Mouse (Mus musculus): Measurements from ENCODE around the gene Kcne4. TPM values are rescaled to one million over a fixed set of nuclear protein-coding genes. Genes with fewer than 3 reads are reported as not detected.
A peak's percentile ranks its signal among the peaks of the same experiment; 100 is the strongest.
"Not testable (repeated sequence)": the region's sequence is repeated elsewhere in the genome, so short reads cannot be mapped to it uniquely, and the experiment has no call there.

The Kcne4 gene
- total RNA-seq (2015): not detected in 2 replicates
- total RNA-seq (2017): not detected in 2 replicates

- no peak for ATAC-seq (replicated peaks; ENCODE audit: poor library complexity)
Observed at GRCm38 (mm10) chr1:78816639-78817038, at the start of gene Kcne4. Gene Kcne4 (plus strand): TSS chr1:78816758.

- no peak for ATAC-seq (replicated peaks; ENCODE audit: poor library complexity)
Observed at GRCm38 (mm10) chr1:78781899-78782298, 34.7 kb upstream of the Kcne4 start.

DNA sequence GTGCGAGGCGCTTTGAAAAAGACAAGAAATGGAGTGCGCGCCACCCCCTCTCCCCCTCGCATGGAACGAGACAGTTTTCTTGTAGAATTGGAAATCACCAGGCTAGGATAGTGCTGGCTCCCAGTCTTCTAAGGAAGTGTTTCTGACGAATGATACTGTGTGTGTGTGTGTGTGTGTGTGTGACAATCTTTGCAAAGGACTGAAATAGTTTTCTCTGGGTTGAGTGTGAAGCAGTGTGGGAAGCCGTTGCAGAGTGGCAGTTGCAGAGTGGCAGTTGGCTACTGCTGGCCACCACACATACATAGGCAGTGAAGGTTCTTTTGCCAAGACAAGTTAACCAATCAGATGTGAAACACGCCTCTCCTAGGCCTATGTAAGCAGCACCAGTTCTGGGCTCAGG, 31.6 kb upstream of the Kcne4 start:
- not testable (repeated sequence) for ATAC-seq (replicated peaks; ENCODE audit: poor library complexity)

DNA sequence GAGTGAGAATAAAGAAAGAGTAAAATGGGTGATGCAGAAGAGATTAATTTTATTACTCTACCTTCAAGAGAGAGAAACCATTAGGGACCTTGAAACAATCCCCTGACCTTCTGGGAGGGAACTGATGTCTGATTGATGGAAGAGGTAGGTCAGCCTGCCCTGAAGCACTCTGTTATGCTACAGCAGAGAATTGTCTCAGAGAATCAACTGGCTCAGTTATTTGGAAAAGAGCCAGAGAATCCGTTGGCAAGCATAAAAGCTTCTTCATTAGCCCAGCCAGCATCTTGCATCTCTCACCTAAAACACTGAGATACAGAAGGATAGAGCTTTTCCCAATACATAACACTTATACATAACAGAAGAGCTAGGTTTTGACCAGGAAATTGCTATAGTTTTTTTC, 26.8 kb upstream of the Kcne4 start:
- ATAC-seq (replicated peaks; ENCODE audit: poor library complexity): no peak

DNA sequence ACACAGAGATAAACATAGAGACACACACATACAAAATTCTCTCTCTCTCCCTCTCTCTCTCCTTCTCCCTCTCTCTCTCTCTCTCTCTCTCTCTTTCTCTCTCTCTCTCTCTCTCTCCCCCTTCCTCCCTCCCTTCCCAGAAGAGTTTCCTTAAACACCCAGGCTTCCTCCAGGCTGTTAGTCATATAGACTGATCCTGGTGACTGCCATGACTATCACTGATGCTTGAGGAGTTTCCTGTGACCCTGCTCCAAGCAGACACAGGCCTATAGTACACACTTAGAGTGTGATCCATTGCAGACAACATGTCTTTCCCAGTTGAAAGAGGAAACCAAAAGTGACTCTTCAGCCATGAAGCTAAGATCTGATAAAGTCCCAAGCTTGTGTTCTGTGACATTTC, 9.1 kb upstream of the Kcne4 start:
- ATAC-seq (replicated peaks; ENCODE audit: poor library complexity): no peak

DNA sequence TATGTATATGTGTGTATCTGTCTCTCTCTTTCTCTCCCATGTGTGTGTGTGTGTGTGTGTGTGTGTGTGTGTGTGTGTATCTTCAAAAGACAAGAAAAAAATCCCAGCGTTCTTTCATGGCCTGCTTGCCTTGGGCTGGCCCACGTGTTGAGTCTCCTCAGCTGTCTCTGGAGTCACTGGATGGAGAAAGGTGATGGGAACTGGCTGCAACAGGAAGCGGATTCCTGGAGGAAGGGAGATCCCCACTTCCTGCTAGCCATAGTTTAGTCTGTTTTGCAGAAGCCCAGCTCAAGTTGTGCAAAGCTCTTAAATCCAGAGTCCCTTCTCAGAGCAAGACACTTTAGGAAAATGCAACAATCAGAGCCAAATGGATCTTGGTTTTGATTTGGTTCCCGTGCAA, 6.7 kb upstream of the Kcne4 start:
- no peak for ATAC-seq (replicated peaks; ENCODE audit: poor library complexity)

GRCm38 (mm10) chr1:78810904-78811303, 5.7 kb upstream of the Kcne4 start:
- no peak for ATAC-seq (replicated peaks; ENCODE audit: poor library complexity)

GRCm38 (mm10) chr1:78811975-78812490, 4.5 kb upstream of the Kcne4 start:
- no peak for ATAC-seq (replicated peaks; ENCODE audit: poor library complexity)

DNA sequence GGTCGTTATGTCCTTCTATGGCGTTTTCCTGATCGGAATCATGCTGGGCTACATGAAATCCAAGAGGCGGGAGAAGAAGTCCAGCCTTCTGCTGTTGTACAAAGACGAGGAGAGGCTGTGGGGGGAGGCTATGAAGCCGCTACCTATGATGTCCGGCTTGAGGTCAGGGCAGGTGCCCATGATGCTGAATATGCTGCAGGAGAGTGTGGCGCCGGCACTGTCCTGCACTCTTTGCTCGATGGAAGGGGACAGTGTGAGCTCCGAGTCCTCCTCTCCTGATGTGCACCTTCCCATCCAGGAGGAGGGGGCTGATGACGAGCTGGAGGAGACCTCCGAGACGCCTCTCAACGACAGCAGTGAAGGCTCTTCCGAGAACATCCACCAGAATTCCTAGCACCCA, 1.2 kb downstream of the Kcne4 start:
- ATAC-seq (replicated peaks; ENCODE audit: poor library complexity): no peak

GRCm38 (mm10) chr1:78818630-78819526, 2.3 kb downstream of the Kcne4 start:
- ATAC-seq (replicated peaks; ENCODE audit: poor library complexity): no peak

DNA sequence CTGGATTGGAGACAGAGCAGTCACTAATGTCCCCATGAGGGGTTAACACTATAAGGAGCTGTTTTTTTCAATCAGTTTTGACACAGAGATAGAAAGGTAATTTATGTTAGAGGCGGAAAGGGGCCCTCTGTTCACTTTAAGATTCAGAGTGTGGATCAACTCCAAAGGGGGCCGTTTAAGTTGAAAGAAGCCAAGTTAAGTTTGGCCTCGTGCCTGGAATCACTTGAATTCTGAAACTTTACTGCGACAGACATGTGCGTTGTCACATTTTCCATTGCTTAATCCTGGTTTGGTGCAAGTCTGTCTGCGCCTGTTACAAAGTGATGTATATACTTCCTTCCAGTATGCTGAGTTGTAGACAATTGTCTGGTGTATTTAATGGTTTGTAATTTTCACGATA, 3.0 kb downstream of the Kcne4 start:
- ATAC-seq (replicated peaks; ENCODE audit: poor library complexity): no peak

- ATAC-seq (replicated peaks; ENCODE audit: poor library complexity): no peak
Observed at GRCm38 (mm10) chr1:78820176-78820575, 3.6 kb downstream of the Kcne4 start.

DNA sequence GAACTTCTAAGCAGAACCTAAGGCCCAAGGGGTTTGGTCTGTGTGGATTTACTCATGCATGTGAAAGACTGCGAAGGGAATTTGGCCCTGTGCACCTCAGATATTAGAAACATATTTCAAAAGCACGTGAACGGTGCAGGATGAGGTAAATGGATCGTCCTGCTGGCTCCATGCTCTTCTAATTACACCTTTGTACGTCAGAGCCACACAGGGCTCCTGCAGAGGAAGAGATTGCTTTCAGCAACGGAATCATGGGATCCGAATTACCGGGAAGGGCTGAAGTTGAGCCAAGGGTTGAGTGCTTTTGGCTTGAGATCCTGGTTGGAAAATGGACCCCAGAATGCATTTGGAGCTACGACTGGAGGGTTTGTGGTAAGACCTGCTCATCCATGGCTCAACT, 4.6 kb downstream of the Kcne4 start:
- no peak for ATAC-seq (replicated peaks; ENCODE audit: poor library complexity)

DNA sequence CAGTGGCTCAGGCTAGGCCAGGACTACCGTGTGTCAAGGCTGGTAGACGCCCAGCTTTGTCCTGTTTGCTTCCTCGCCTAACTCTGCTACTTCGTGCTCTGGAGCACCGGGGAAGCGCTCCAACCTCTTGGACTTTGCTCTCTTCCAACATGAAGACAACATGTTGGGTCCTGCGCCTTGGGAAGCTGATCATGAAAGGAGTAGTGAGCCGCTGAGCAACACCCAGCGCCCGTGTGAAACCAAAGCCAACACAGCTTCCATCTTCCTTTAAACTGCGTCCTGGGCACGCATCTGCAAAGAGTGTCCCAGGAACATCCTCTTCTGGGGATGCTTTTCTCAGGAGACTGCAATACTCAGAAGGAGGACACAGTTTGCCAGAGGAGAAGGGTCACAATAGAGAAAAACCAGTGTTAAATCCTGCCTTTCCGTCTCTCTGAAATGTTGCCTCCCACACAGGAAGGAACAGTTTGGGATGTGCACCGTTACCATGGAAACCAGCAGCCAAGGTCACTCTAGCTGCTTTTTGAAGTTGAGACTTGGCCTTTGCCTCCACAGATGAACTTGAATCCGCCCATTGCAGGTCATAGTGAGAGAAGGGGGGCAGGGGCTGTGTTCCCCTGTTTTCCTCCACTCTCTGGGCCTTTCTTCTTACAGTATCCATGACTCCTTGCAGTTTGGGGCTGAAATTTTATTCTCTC, 5.3 kb downstream of the Kcne4 start:
- no peak for ATAC-seq (replicated peaks; ENCODE audit: poor library complexity)

GRCm38 (mm10) chr1:78825246-78825645, 8.7 kb downstream of the Kcne4 start:
- ATAC-seq (replicated peaks; ENCODE audit: poor library complexity): no peak

DNA sequence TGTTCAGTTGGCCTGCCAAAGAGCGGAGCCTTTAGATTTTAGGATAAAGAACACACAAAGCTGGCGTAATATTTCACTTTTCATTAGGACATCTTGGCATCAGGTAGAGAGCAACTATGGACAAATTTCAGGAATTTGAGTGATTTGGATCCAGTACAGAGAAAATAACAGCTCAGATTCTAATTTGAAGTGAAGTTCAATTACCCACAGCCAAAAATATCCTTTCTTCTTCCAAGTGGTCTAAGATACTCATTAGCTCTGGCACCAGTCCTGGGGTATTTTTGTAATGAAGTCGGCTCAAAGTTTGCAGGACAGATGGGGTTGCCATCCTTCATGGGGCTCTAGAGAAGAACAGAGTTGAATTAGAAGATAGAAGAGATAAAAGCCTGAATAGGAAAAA, 21.9 kb downstream of the Kcne4 start:
- ATAC-seq (replicated peaks; ENCODE audit: poor library complexity): no peak

DNA sequence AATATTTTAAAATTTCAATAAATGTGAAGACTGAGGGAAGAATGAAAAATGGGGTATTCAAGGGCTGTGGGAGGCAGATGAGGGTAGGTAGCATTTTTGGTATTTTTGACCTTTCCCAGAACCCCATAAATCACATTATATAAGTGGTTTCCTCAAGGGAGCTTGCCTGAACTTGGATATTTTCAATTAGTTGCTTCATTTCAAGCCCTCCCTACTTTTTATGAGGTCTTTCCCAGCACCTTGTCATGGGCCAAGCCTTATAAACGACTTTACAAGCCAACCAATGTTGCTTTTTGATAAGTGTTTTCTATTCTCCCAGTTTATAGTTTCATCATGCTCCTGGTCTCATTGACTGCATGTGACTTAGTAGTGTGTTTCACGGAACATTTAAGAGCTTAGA, 24.2 kb downstream of the Kcne4 start:
- no peak for ATAC-seq (replicated peaks; ENCODE audit: poor library complexity)

DNA sequence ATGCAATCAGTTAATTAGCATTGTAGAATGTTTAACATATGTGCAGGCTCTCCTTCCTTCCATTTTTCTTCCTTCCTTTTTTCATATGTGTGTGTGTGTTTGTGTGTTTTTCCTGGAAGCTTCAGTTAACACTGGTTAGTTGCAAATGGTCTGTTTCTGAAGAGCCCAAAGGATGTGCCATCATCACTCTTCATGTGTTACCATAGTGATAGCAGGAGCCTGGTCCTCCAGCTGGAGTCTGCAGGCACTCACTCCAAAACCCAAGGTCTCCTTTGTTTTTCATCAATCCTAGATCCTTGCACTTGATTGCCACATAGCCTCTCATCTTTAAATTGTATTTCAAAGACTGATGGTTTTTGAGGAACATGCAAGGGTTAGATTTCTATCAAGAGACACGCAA, 29.1 kb downstream of the Kcne4 start:
- no peak for ATAC-seq (replicated peaks; ENCODE audit: poor library complexity)

GRCm38 (mm10) chr1:78846471-78846870, 29.9 kb downstream of the Kcne4 start:
- ATAC-seq (replicated peaks; ENCODE audit: poor library complexity): peak; percentile 64; the same call in 1 of the 2 replicates

- no peak for ATAC-seq (replicated peaks; ENCODE audit: poor library complexity)
Observed at GRCm38 (mm10) chr1:78852408-78853093, 36.0 kb downstream of the Kcne4 start.

- ATAC-seq (replicated peaks; ENCODE audit: poor library complexity): no peak
Observed at GRCm38 (mm10) chr1:78853094-78853445, 36.5 kb downstream of the Kcne4 start.

Measured in megakaryocyte progenitor cell, adult 5-6 weeks (primary cell).